Mouse (Mus musculus): ENCODE measurements at regions not wholly inside any gene's neighbourhood (a gene's known extent, or its start where the extent isn't known, plus 50 kb on each side); places are given as distances from the start of the nearest gene placed in this dataset.

GRCm38 (mm10) chrX:24169992-24170391 is 211.3 kb upstream of the Gm4985 start:
- DNase-seq (ENCODE audit: inconsistent age in 2 of 2, low spot score in 1 of 2): peak in 1 of 2 experiments; percentile 38

- DNase-seq (ENCODE audit: inconsistent age in 2 of 2, low spot score in 1 of 2): peak in 1 of 2 experiments; percentile 61
These were observed 202.9 kb upstream of the Gm4985 start for GRCm38 (mm10) chrX:24161654-24162053.

- peak in 1 of 2 experiments; percentile 36 for DNase-seq (ENCODE audit: inconsistent age in 2 of 2, low spot score in 1 of 2)
These were observed 194.6 kb upstream of the Gm4985 start for GRCm38 (mm10) chrX:24153277-24153873.

Measured in adrenal gland, adult (tissue).